Mouse (Mus musculus) liver, embryonic 16.5 days (tissue): ENCODE results near the gene B3galt4. TPM values are rescaled to one million over a fixed set of nuclear protein-coding genes. Genes with fewer than 3 reads are reported as not detected.

ENCODE experiments used
- polyA plus RNA-seq: library from polyadenylated mRNA; unstranded; fragments of >200 nt; fragmentation: Nextera tagmentation; extraction: Ambion mirVana; gene quantifications from 2 replicates; pipeline ENCODE4 v1.2.1, GENCODE M21; 2015

The B3galt4 gene
- polyA plus RNA-seq, 1 experiment from 2014 or later = 2.3 TPM

Other genes with a start within 250 kb of the B3galt4 start
- 256 and 281 TPM in 2 replicates for gene March2, start 232.8 kb downstream of the B3galt4 start, polyA plus RNA-seq
- gene Rab11b, start 191.0 kb downstream of the B3galt4 start, polyA plus RNA-seq = 107 and 115 TPM in 2 replicates
- gene Angptl4, start 169.7 kb downstream of the B3galt4 start, polyA plus RNA-seq = 29.3 and 29.6 TPM in 2 replicates
- 10.0 and 13.7 TPM in 2 replicates for gene Kank3, start 141.0 kb downstream of the B3galt4 start, polyA plus RNA-seq
- 389 and 463 TPM in 2 replicates for gene Rps28, start 126.9 kb downstream of the B3galt4 start, polyA plus RNA-seq
- gene Ndufa7, start 126.9 kb downstream of the B3galt4 start, polyA plus RNA-seq = 243 and 245 TPM in 2 replicates
- gene Cd320, start 108.4 kb downstream of the B3galt4 start, polyA plus RNA-seq = 11.9 and 12.1 TPM in 2 replicates
- gene Gm7029, start 77.7 kb downstream of the B3galt4 start, polyA plus RNA-seq = not detected in 2 replicates
- 5.8 and 6.1 TPM in 2 replicates for gene Kifc1, start 60.8 kb downstream of the B3galt4 start, polyA plus RNA-seq
- gene Platr17, start 46.4 kb downstream of the B3galt4 start, polyA plus RNA-seq = 0.21 and 0.54 TPM in 2 replicates
- 18.6 and 19.6 TPM in 2 replicates for gene Daxx, start 42.1 kb downstream of the B3galt4 start, polyA plus RNA-seq
- 31.0 and 34.6 TPM in 2 replicates for gene Tapbp, start 35.6 kb downstream of the B3galt4 start, polyA plus RNA-seq
- 7.8 and 9.1 TPM in 2 replicates for gene Zbtb22, start 35.6 kb downstream of the B3galt4 start, polyA plus RNA-seq
- gene Rgl2, start 21.9 kb downstream of the B3galt4 start, polyA plus RNA-seq = 7.8 and 9.0 TPM in 2 replicates
- 83.8 and 96.4 TPM in 2 replicates for gene Pfdn6, start 11.1 kb downstream of the B3galt4 start, polyA plus RNA-seq
- 12.2 and 13.4 TPM in 2 replicates for gene Wdr46, start 10.8 kb downstream of the B3galt4 start, polyA plus RNA-seq
- 21.3 and 21.9 TPM in 2 replicates for gene Vps52, start 4.3 kb upstream of the B3galt4 start, polyA plus RNA-seq
- 904 and 1,002 TPM in 2 replicates for gene Rps18, start 4.5 kb upstream of the B3galt4 start, polyA plus RNA-seq
- gene H2-K1, start 48.9 kb upstream of the B3galt4 start, polyA plus RNA-seq = 126 and 139 TPM in 2 replicates
- 3.2 and 4.0 TPM in 2 replicates for gene Ring1, start 73.2 kb upstream of the B3galt4 start, polyA plus RNA-seq
- 30.1 and 32.2 TPM in 2 replicates for gene H2-Ke6, start 76.6 kb upstream of the B3galt4 start, polyA plus RNA-seq
- 58.8 and 59.8 TPM in 2 replicates for gene Slc39a7, start 80.2 kb upstream of the B3galt4 start, polyA plus RNA-seq
- gene Rxrb, start 80.3 kb upstream of the B3galt4 start, polyA plus RNA-seq = 14.7 and 15.7 TPM in 2 replicates
- gene Col11a2, start 87.9 kb upstream of the B3galt4 start, polyA plus RNA-seq = 0.26 and 0.27 TPM in 2 replicates
- 0.43 and 0.57 TPM in 2 replicates for gene H2-Oa, start 140.9 kb upstream of the B3galt4 start, polyA plus RNA-seq
- 5.3 and 5.5 TPM in 2 replicates for gene H2-DMa, start 168.1 kb upstream of the B3galt4 start, polyA plus RNA-seq
- gene Brd2, start 171.1 kb upstream of the B3galt4 start, polyA plus RNA-seq = 32.0 and 35.8 TPM in 2 replicates
- gene H2-DMb2, start 191.8 kb upstream of the B3galt4 start, polyA plus RNA-seq = 0.74 and 1.0 TPM in 2 replicates
- gene H2-DMb1, start 201.6 kb upstream of the B3galt4 start, polyA plus RNA-seq = 1.3 and 1.5 TPM in 2 replicates
- gene Tap1, start 236.1 kb upstream of the B3galt4 start, polyA plus RNA-seq = 3.8 and 4.2 TPM in 2 replicates
- gene Psmb9, start 236.3 kb upstream of the B3galt4 start, polyA plus RNA-seq = 9.6 and 9.7 TPM in 2 replicates
- gene Psmb8, start 246.2 kb upstream of the B3galt4 start, polyA plus RNA-seq = 17.7 and 18.5 TPM in 2 replicates